Mouse (Mus musculus) urinary bladder, postnatal 14 days (tissue): ENCODE data around the gene Slc22a26.
"Not testable (repeated sequence)": the region's sequence is repeated elsewhere in the genome, so short reads cannot be mapped to it uniquely, and the experiment has no call there.

ENCODE experiments used
- DNase-seq: peaks from one replicate; pipeline ENCODE4 v3.0.0; 2021; ENCODE audit warnings: low spot score

Gene Slc22a26

DNA sequence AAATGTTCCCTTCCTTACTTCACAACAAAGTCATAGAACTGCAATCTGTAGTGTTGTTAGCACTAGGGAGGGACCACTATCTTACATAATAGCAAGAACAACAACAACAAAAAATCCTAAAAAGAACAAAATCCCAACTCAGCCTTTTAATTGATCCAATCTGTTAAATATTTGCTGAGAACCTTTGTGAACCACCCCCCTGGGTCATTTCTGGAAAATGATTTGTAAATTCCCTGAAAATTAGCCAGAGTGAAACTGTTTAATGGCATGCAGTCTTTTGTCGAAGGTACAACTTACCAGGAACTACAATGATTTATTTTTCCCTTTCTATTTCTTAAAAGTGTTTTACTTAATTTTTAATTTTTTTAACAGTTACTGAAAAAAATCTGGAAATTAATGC, at the start of gene Slc22a26:
TSS of gene Slc22a26 (minus strand) at position 97 of the 400 bp plus-strand sequence.
- no peak for DNase-seq

- no peak for DNase-seq
These were observed 27.4 kb upstream of the Slc22a26 start for GRCm38 (mm10) chr19:7829851-7830250.

- no peak for DNase-seq
These were observed 11.9 kb downstream of the Slc22a26 start for GRCm38 (mm10) chr19:7790571-7790970.

DNA sequence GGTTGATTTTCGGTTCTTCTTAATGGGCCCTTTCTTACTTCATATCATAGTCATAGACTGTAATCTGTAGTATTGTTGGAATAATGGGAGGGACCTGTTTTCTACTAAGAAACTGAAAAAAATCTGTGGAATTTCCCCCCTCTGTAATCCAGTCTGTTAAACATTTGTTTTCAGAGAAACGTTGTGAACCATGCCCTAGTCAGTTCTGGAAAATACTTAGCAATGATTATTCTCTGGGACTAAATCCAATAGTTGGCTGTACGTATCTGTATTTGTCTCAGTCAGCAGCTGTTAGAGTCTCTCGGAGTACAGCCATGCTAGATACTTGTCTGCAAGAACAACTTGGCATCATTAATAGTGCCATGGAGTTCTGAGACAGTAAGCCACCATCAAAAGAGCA, 27.2 kb downstream of the Slc22a26 start:
- no peak for DNase-seq

DNA sequence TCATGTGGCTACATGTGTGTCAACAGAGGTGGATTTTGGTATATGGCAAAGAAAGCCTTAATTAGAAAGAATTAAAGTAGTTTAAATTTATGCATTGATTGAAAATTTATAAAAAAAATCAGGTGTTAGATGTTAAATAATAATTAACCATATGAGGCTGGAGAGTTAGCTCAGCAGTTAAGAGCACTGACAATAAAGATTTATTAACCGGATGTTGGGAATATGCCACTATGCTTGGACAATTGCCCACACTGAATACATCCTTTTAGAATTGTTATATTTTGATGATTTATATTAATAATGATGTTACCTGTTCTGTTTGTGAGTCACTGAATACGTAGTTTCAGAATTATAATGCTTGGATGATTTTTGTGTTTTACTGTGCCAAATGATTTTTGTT, 36.3 kb downstream of the Slc22a26 start:
- DNase-seq, result no peak

GRCm38 (mm10) chr19:7765599-7765998, 36.9 kb downstream of the Slc22a26 start:
- DNase-seq, result no peak

DNA sequence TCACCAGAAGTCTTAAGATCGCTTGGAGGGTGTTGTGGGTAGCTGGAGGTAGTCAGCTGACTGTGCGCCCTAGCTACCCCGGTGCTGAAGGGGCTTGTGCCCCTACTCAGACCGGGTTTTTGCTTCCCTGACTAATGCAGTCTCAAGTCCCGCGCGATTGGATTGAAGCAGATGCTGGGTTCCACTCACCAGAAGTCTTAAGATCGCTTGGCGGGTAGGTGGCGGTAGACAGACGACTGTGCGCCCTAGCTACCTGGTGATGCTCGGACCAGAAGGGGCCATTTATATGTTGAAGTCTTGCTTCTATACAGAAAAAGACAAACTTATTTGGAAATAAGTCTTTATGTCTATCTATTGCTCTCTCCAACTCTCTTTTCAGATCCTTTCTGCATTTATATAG, 49.1 kb downstream of the Slc22a26 start:
- not testable (repeated sequence) for DNase-seq
